Mouse (Mus musculus) cerebellum, adult 2 months (tissue): ENCODE data around the gene Gm44790.

Source experiments
- CTCF ChIP-seq: fragments of 200-500 bp; IDR thresholded peaks from 2 replicates; pipeline ENCODE4 v1.5.1; 2011; ENCODE audit warnings: low read depth, mild to moderate bottlenecking, control low read depth, low read length, moderate library complexity, borderline replicate concordance; ENCODE audit not compliant: insufficient read depth
- POLR2A ChIP-seq: fragments of 200-500 bp; IDR thresholded peaks from 2 replicates; pipeline ENCODE4 v1.6.1; 2011; ENCODE audit warnings: low read length, control low read depth, borderline replicate concordance; ENCODE audit not compliant: insufficient read depth

DNA sequence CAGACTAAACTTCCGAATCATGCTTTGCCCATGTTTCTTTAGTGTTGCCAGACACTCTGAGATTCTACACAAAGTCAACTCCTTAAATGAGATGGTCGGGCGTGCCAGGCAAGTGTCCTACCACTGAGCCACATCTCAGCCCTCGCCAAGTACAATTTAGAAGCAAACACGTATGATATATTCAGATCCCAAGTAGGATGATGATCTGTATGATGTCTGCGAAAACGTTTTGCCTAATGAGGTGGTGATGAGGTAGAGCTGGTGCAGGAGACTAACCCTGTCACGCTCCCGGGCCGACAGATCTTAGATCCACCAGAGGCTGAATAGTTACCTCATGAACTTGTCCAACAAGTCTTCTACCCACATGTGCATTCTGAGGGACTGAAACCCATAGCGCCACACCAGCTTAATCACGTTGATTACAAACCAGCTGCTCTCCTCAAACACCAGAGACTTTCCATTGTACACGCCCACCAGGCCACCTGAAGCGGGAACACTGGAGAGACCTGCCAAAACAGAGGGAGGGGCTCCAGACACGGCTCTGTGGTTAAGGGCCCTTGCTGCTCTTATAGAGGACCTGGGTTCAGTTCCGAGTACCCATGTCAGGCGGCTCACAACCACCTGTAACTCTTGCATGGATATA lies 32.3 kb upstream of the Gm44790 start:
- TF ChIP-seq CTCF (no peak), POLR2A (no peak)
